Mouse (Mus musculus): ENCODE results near the gene Ccin. TPM values are rescaled to one million over a fixed set of nuclear protein-coding genes. Genes with fewer than 3 reads are reported as not detected.

Gene Ccin
- polyA plus RNA-seq, 1 experiment from 2014 or later, result not detected

- Histone ChIP-seq H3K9me3 (replicated peaks; ENCODE audit: control insufficient read depth, low read length) (no peaks in the 10 kb centered on the region), H3K4me2 (ENCODE audit: low read depth, low read length) (no peak overlapping the region; the same call in 1 of the 2 replicates), H3K4me1 (ENCODE audit: control insufficient read depth, insufficient read depth, low read length) (no peaks in the 10 kb centered on the region; the same call in 1 of the 2 replicates), H3K27ac (replicated peaks; ENCODE audit: low read depth, low read length) (peak overlapping the region; percentile 43), H3K36me3 (replicated peaks; ENCODE audit: control insufficient read depth, insufficient read depth, low read depth, low read length) (no peaks in the 10 kb centered on the region), H3K4me3 (ENCODE audit: low read depth, low read length) (no peak overlapping the region), H3K27me3 (ENCODE audit: control insufficient read depth, insufficient read depth, low read length) (no peaks in the 10 kb centered on the region), H3K9ac (replicated peaks; ENCODE audit: low read length) (0 out of 2 replicates have a peak overlapping the region, but pooled peaks have one; percentile 13)
- WGBS, result 15% methylated on average over 17 of the region's 17 CpGs
- ATAC-seq (replicated peaks; ENCODE audit: insufficient number of reproducible peaks, low FRiP score, low TSS enrichment, low read depth) (0 out of 2 replicates have a peak, but pooled peaks have one; percentile 17), DNase-seq (ENCODE audit: low spot score) (peak; percentile 72)
Observed at GRCm38 (mm10) chr4:43978521-43979443, 4.5 kb upstream of the Ccin start.

GRCm38 (mm10) chr4:43979746-43980145 is 3.5 kb upstream of the Ccin start:
- H3K27ac ChIP-seq (replicated peaks; ENCODE audit: low read depth, low read length), result no peak overlapping the region
- WGBS, result 83% methylated on average over 3 of the region's 3 CpGs
- DNase-seq (ENCODE audit: low spot score) (no peak), ATAC-seq (replicated peaks; ENCODE audit: insufficient number of reproducible peaks, low FRiP score, low TSS enrichment, low read depth) (no peak)
- no peaks in the 10 kb centered on the region; the same call in 1 of the 2 replicates for H3K4me1 ChIP-seq (ENCODE audit: control insufficient read depth, insufficient read depth, low read length)
- no peaks in the 10 kb centered on the region for H3K36me3 ChIP-seq (replicated peaks; ENCODE audit: control insufficient read depth, insufficient read depth, low read depth, low read length)
- no peak overlapping the region for H3K9ac ChIP-seq (replicated peaks; ENCODE audit: low read length)
- H3K27me3 ChIP-seq (ENCODE audit: control insufficient read depth, insufficient read depth, low read length), result no peaks in the 10 kb centered on the region
- no peak overlapping the region for H3K4me2 ChIP-seq (ENCODE audit: low read depth, low read length)
- no peak overlapping the region for H3K4me3 ChIP-seq (ENCODE audit: low read depth, low read length)
- H3K9me3 ChIP-seq (replicated peaks; ENCODE audit: control insufficient read depth, low read length), result no peaks in the 10 kb centered on the region

GRCm38 (mm10) chr4:43980236-43980635 is 3.0 kb upstream of the Ccin start:
- no peak for ATAC-seq (replicated peaks; ENCODE audit: insufficient number of reproducible peaks, low FRiP score, low TSS enrichment, low read depth)
- Histone ChIP-seq H3K4me1 (ENCODE audit: control insufficient read depth, insufficient read depth, low read length) (no peaks in the 10 kb centered on the region; the same call in 1 of the 2 replicates), H3K27me3 (ENCODE audit: control insufficient read depth, insufficient read depth, low read length) (no peaks in the 10 kb centered on the region), H3K4me3 (ENCODE audit: low read depth, low read length) (no peak overlapping the region), H3K9ac (replicated peaks; ENCODE audit: low read length) (no peak overlapping the region), H3K4me2 (ENCODE audit: low read depth, low read length) (no peak overlapping the region), H3K9me3 (replicated peaks; ENCODE audit: control insufficient read depth, low read length) (no peaks in the 10 kb centered on the region), H3K36me3 (replicated peaks; ENCODE audit: control insufficient read depth, insufficient read depth, low read depth, low read length) (no peaks in the 10 kb centered on the region), H3K27ac (replicated peaks; ENCODE audit: low read depth, low read length) (no peak overlapping the region)
- WGBS, result 91% methylated on average over 4 of the region's 4 CpGs
- DNase-seq (ENCODE audit: low spot score), result no peak

GRCm38 (mm10) chr4:43980846-43981245 is 2.4 kb upstream of the Ccin start:
- no peak for DNase-seq (ENCODE audit: low spot score)
- no peak for ATAC-seq (replicated peaks; ENCODE audit: insufficient number of reproducible peaks, low FRiP score, low TSS enrichment, low read depth)
- H3K36me3 ChIP-seq (replicated peaks; ENCODE audit: control insufficient read depth, insufficient read depth, low read depth, low read length), result no peaks in the 10 kb centered on the region
- no peak overlapping the region for H3K27ac ChIP-seq (replicated peaks; ENCODE audit: low read depth, low read length)
- 91% methylated on average over 6 of the region's 6 CpGs for WGBS
- no peak overlapping the region for H3K4me2 ChIP-seq (ENCODE audit: low read depth, low read length)
- no peaks in the 10 kb centered on the region for H3K9me3 ChIP-seq (replicated peaks; ENCODE audit: control insufficient read depth, low read length)
- no peak overlapping the region for H3K4me3 ChIP-seq (ENCODE audit: low read depth, low read length)
- H3K4me1 ChIP-seq (ENCODE audit: control insufficient read depth, insufficient read depth, low read length), result no peaks in the 10 kb centered on the region; the same call in 1 of the 2 replicates
- no peaks in the 10 kb centered on the region for H3K27me3 ChIP-seq (ENCODE audit: control insufficient read depth, insufficient read depth, low read length)
- no peak overlapping the region for H3K9ac ChIP-seq (replicated peaks; ENCODE audit: low read length)

- Histone ChIP-seq H3K9me3 (replicated peaks; ENCODE audit: control insufficient read depth, low read length) (no peaks in the 10 kb centered on the region), H3K4me1 (ENCODE audit: control insufficient read depth, insufficient read depth, low read length) (no peaks in the 10 kb centered on the region; the same call in 1 of the 2 replicates), H3K27ac (replicated peaks; ENCODE audit: low read depth, low read length) (no peak overlapping the region), H3K9ac (replicated peaks; ENCODE audit: low read length) (no peak overlapping the region), H3K4me3 (ENCODE audit: low read depth, low read length) (no peak overlapping the region), H3K4me2 (ENCODE audit: low read depth, low read length) (no peak overlapping the region), H3K36me3 (replicated peaks; ENCODE audit: control insufficient read depth, insufficient read depth, low read depth, low read length) (no peaks in the 10 kb centered on the region), H3K27me3 (ENCODE audit: control insufficient read depth, insufficient read depth, low read length) (no peaks in the 10 kb centered on the region)
- DNase-seq (ENCODE audit: low spot score) (no peak), ATAC-seq (replicated peaks; ENCODE audit: insufficient number of reproducible peaks, low FRiP score, low TSS enrichment, low read depth) (no peak)
- WGBS, result 84% methylated on average over 7 of the region's 7 CpGs
Observed at GRCm38 (mm10) chr4:43981251-43981650, 2.0 kb upstream of the Ccin start.

- DNase-seq (ENCODE audit: low spot score), result peak; percentile 97
- H3K27me3 ChIP-seq (ENCODE audit: control insufficient read depth, insufficient read depth, low read length), result no peaks in the 10 kb centered on the region
- peak overlapping the region; percentile 14; the same call in 1 of the 2 replicates for H3K4me3 ChIP-seq (ENCODE audit: low read depth, low read length)
- peak; percentile 92 for ATAC-seq (replicated peaks; ENCODE audit: insufficient number of reproducible peaks, low FRiP score, low TSS enrichment, low read depth)
- WGBS, result 4% methylated on average over 24 of the region's 24 CpGs
- no peaks in the 10 kb centered on the region for H3K9me3 ChIP-seq (replicated peaks; ENCODE audit: control insufficient read depth, low read length)
- H3K36me3 ChIP-seq (replicated peaks; ENCODE audit: control insufficient read depth, insufficient read depth, low read depth, low read length), result no peaks in the 10 kb centered on the region
- peak overlapping the region; percentile 72 for H3K9ac ChIP-seq (replicated peaks; ENCODE audit: low read length)
- peak overlapping the region; percentile 45 for H3K4me2 ChIP-seq (ENCODE audit: low read depth, low read length)
- H3K27ac ChIP-seq (replicated peaks; ENCODE audit: low read depth, low read length), result no peak overlapping the region
- H3K4me1 ChIP-seq (ENCODE audit: control insufficient read depth, insufficient read depth, low read length), result no peaks in the 10 kb centered on the region; the same call in 1 of the 2 replicates
Observed at GRCm38 (mm10) chr4:43982053-43982732, 1.1 kb upstream of the Ccin start.

- DNase-seq (ENCODE audit: low spot score), result no peak
- ATAC-seq (replicated peaks; ENCODE audit: insufficient number of reproducible peaks, low FRiP score, low TSS enrichment, low read depth), result no peak
- H3K9ac ChIP-seq (replicated peaks; ENCODE audit: low read length), result no peak overlapping the region
- 91% methylated on average over 22 of the region's 22 CpGs for WGBS
- no peaks in the 10 kb centered on the region; the same call in 1 of the 2 replicates for H3K4me1 ChIP-seq (ENCODE audit: control insufficient read depth, insufficient read depth, low read length)
- H3K27me3 ChIP-seq (ENCODE audit: control insufficient read depth, insufficient read depth, low read length), result no peaks in the 10 kb centered on the region
- no peak overlapping the region for H3K4me2 ChIP-seq (ENCODE audit: low read depth, low read length)
- H3K9me3 ChIP-seq (replicated peaks; ENCODE audit: control insufficient read depth, low read length), result no peaks in the 10 kb centered on the region
- H3K27ac ChIP-seq (replicated peaks; ENCODE audit: low read depth, low read length), result no peak overlapping the region
- H3K4me3 ChIP-seq (ENCODE audit: low read depth, low read length), result no peak overlapping the region
- H3K36me3 ChIP-seq (replicated peaks; ENCODE audit: control insufficient read depth, insufficient read depth, low read depth, low read length), result no peaks in the 10 kb centered on the region
Observed at GRCm38 (mm10) chr4:43983756-43984155, 473 bp downstream of the Ccin start.
